Mouse (Mus musculus): Measurements from ENCODE around the gene Tent4b.

DNA sequence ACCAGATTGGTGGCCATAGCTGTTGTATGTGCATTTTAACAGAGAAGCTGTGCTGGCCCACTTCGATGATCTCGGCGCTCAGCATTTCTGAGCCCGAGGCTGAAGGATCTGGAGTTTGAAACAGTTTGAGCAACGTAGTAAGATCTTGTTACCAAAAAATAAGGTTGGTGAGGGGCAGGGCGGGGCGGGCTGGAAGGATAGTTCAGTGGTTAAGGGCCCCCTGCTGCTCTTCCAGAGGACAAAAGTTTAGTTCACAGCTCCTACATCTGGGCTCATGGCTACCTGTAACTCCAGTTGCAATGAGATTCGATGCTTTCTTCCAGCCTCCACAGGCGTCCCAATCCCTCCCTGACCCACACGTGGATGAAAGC lies 99.7 kb downstream of the Tent4b start:
- TF ChIP-seq CTCF (IDR thresholded peaks at IDR 0.05; ENCODE audit: borderline replicate concordance, insufficient read depth, low read length) = no peak
- no peak for TF ChIP-seq POLR2A (IDR thresholded peaks at IDR 0.05; ENCODE audit: low read depth, low read length)
